Mouse (Mus musculus): ENCODE data around the gene Gm10382. TPM values are rescaled to one million over a fixed set of nuclear protein-coding genes. Genes with fewer than 3 reads are reported as not detected.

Gm10382 gene
- total RNA-seq (2023) = not detected

DNA sequence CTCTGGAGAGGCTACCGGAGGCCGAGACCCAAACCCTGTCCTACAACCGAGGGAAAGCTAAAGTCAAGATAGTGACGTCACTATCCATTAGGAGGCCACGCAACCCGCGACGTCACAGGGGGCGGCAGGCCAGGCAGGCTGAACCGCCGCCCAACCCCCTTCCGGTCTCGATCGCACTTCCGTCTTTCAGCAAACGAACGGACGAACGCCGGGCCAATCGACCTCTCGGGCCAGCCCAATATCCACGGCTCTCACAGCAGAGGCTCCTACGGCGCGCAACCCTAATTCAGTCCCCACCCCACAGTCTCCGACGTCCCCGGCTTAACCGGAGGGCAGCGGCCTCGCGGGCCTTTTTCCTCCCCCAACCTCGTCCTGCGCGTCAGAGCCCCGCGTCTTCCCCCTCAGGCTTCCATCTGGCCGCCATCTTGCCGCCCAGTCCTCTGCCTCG is at the start of gene Gm10382:
TSS of gene Gm10382 (plus strand) at position 192 of the 448 bp plus-strand sequence.

DNA sequence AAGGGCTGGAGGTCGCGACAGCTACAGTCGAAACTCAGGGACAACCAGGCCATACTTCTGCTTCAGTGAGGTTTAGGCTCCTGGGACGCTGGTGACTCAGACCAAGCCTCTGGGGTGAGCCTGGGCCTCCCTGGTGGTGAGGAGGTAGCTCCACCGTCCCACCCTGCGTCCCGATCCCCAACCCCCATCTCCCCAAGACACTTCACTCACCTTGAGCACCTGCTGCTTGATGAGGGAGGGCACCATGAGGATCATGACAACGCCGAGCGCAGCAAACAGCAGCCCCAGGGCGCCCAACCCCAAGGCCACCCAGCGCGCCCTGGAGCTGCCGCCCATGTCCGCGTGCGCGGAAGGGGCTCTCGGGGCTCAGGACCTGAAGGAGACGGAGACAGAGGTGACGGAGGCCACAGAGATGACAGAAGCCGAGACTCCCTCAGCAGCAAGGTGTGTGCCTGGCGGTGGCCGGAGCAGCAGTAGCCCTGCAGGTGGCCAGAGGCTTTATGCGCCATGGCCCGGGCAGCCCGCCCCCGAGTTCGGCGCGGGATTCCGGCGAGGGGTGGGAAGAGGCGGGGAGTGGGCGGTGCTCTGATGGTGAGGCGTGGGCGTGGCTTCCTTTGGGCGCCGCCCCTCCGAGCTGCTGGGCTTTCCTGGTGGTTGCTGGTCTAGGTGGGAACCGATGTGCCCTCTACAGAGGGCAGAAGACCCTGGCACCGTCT is 48.4 kb upstream of the Gm10382 start, which contains the start of gene Scarb1:
TSS of gene Scarb1 (minus strand) at position 548 of the 716 bp plus-strand sequence.

DNA sequence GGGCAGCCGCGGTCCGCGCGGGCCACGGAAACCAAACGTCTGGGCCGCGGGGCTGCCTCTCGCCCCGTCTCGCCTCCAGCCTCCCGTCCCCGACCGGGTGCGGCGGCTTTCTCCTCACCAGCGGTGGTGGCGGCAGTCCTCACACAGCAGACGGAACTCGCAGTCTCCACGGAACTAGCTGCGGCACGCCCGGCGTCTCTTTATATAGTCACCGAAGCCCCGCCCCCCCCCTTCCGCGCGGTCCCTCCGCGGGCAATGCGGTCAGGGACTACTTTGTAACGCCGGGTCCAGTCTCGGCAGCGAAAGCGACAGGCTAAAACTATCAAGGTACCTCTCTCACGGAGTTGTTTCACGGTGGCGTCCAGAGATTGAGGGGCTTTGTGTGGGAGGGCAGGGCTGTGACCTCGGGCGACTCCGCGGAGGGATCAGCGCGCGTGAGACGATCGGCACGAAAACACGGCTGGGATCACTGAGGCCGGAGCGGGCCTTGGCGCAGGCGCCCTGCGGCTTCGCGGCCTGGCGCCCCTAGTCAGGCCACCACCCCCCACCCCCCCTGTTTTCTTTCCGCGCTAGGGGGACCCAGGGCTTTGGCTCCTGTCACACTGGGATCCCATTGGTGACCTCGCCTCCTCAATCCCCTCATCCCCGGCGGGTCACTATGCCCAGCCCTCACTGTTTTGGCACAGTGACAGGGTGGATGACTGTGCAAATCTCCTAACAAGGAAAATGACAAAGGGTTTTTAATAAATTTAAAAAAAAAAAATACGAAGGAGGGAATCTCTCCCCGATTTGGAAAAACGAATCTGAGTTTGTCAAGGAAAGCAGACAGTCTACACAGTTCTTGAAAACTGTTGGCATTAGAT is 688 bp downstream of the Gm10382 start, which contains the start of gene Ubc:
TSS of gene Ubc (minus strand) at position 624 of the 863 bp plus-strand sequence.

DNA sequence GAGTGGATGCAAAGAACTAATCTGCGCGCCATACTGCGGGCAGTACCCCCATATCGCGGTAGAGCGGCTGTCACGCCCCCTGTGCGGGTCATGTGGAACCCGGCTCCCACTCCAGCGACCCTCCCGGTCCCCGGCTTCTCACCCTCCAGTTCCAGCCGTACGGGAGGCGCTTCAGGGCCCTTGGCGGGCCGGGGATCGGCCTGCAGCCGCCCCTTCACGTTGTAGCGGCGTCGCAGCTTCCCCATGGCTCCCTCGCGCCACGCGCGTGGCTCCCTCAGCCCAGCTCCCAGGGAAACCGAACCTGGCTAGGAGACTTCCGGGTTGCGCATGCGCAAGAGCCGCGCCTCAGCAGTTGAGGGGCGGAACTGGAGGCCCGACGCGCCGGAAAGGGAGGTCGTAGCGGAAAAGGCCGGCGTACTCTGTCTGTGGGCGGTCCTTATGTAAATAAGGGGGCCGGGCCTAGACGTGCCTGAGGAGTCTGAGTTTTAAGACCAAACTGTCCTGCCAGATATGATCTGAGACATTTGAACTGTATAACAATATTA is 44.7 kb downstream of the Gm10382 start, which contains the start of gene Dhx37:
TSS of gene Dhx37 (minus strand) at position 329 of the 545 bp plus-strand sequence.

Other genes starting within 250 kb of the Gm10382 start
- 159 TPM for gene Ncor2, start 210.1 kb upstream of the Gm10382 start, total RNA-seq (2023)
- gene Scarb1, start 48.2 kb upstream of the Gm10382 start, total RNA-seq (2023) = 15.3 TPM
- gene Ubc, start 880 bp downstream of the Gm10382 start, total RNA-seq (2023) = 1,416 TPM
- gene Dhx37, start 44.8 kb downstream of the Gm10382 start, total RNA-seq (2023) = 21.2 TPM
- gene Bri3bp, start 52.2 kb downstream of the Gm10382 start, total RNA-seq (2023) = 17.3 TPM
- 17.8 TPM for gene Aacs, start 86.5 kb downstream of the Gm10382 start, total RNA-seq (2023)
- not detected for gene Tmem132b, start 142.5 kb downstream of the Gm10382 start, total RNA-seq (2023)

Data from CD8-positive naive resting alpha-beta T cell, adult 57 days (primary cell).